Mouse (Mus musculus): ENCODE results near the gene Hmgcs2. TPM values are rescaled to one million over a fixed set of nuclear protein-coding genes. Genes with fewer than 3 reads are reported as not detected.

The Hmgcs2 gene
- polyA plus RNA-seq, 1 experiment from 2014 or later = 5.7 TPM

DNA sequence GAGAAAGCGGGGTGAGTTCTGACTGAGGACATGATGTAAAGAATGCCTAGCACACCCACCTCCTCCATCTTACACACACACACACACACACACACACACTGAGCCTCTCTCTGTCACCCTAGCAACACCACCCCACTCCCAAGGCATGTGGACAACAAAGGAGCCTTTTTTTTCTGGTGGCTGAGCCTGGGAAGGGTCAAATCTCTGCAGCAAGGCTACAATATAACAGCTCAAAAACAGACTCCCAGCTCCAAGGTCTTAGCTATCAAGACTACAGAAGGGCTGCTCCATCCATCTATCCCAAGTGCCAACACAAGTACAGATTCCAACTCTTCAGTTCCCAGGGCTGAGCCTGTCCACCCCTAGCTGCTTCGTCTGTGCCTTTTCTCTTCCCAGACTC is 39.0 kb downstream of the Hmgcs2 start:
- peaks cover 18% of the 10 kb centered on the region for H3K36me3 ChIP-seq (ENCODE audit: control insufficient read depth, insufficient read depth, low read length)
- ATAC-seq (ENCODE audit: low FRiP score) = peak; percentile 91
- WGBS = 17% methylated on average over 2 of the region's 2 CpGs

DNA sequence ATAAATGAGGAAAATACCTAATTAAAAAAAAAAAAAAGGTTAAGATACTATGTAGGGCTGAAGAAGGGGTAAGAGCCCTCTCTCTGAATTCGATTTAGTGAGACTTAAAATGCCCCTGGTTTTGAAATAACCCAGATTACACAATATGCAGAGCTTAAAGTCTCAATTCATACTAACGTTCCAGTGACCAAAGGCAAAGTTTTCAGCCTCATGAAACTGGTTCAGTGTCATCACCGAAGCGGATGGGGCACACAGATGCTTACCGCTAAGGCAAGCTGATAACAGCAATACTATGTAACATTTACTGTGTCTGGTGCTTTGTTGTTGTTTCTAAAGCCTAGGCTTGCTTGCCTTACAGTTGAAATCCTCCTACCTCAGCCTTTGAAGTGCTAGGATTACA is 42.0 kb downstream of the Hmgcs2 start:
- H3K27me3 ChIP-seq (ENCODE audit: control insufficient read depth, insufficient read depth, low read length) = no peaks in the 10 kb centered on the region
- no peak overlapping the region for H3K4me3 ChIP-seq (ENCODE audit: low read depth, low read length)
- 98% methylated on average over 5 of the region's 5 CpGs for WGBS
- H3K9me3 ChIP-seq (ENCODE audit: control insufficient read depth, low read length) = no peaks in the 10 kb centered on the region
- no peak overlapping the region for H3K4me2 ChIP-seq
- H3K27ac ChIP-seq (ENCODE audit: low read depth, low read length) = no peak overlapping the region
- ATAC-seq (ENCODE audit: low FRiP score) (no peak), DNase-seq (ENCODE audit: low spot score, missing footprints) (no peak)
- peaks cover 22% of the 10 kb centered on the region for H3K4me1 ChIP-seq (ENCODE audit: control insufficient read depth, insufficient read depth, low read length)
- H3K36me3 ChIP-seq (ENCODE audit: control insufficient read depth, insufficient read depth, low read length) = peaks cover 15% of the 10 kb centered on the region
- H3K9ac ChIP-seq (ENCODE audit: low read length) = no peak overlapping the region

More for the DNA sequence above, 39.0 kb downstream of the Hmgcs2 start:
- H3K27me3 ChIP-seq (ENCODE audit: control insufficient read depth, insufficient read depth, low read length) = no peaks in the 10 kb centered on the region
- peak; percentile 95 for DNase-seq (ENCODE audit: low spot score, missing footprints)
- no peak overlapping the region for H3K4me3 ChIP-seq (ENCODE audit: low read depth, low read length)
- H3K9me3 ChIP-seq (ENCODE audit: control insufficient read depth, low read length) = no peaks in the 10 kb centered on the region
- no peak overlapping the region for H3K9ac ChIP-seq (ENCODE audit: low read length)
- no peak overlapping the region for H3K4me2 ChIP-seq
- H3K27ac ChIP-seq (ENCODE audit: low read depth, low read length) = peak overlapping the region; percentile 90
- H3K4me1 ChIP-seq (ENCODE audit: control insufficient read depth, insufficient read depth, low read length) = peaks cover 22% of the 10 kb centered on the region

DNA sequence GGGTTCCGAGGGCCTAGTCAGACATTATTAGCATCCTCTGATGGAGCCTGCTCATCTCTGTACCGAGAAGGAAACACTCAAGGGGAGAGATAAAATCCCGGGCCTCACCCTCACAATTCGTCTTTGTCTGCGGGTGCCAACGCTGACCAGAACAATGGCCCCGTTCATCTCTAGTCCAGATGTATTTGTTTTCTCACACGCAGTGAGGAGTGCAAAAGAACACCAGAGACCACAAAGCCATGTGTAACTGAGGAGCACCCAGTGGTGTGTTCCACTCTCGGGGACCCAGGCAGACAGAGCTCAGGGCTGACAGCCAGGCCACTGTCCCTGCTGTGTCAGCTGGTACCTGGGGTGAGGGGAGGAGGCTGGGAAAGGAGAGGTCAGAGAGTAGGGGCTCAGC is 44.0 kb downstream of the Hmgcs2 start:
- no peak overlapping the region for H3K9ac ChIP-seq (ENCODE audit: low read length)
- no peak overlapping the region for H3K4me2 ChIP-seq
- no peak overlapping the region for H3K27ac ChIP-seq (ENCODE audit: low read depth, low read length)
- peaks cover 14% of the 10 kb centered on the region for H3K4me1 ChIP-seq (ENCODE audit: control insufficient read depth, insufficient read depth, low read length)
- no peaks in the 10 kb centered on the region for H3K27me3 ChIP-seq (ENCODE audit: control insufficient read depth, insufficient read depth, low read length)
- DNase-seq (ENCODE audit: low spot score, missing footprints) (no peak), ATAC-seq (ENCODE audit: low FRiP score) (peak; percentile 12; the same call in 1 of the 2 replicates)
- no peak overlapping the region for H3K4me3 ChIP-seq (ENCODE audit: low read depth, low read length)
- H3K9me3 ChIP-seq (ENCODE audit: control insufficient read depth, low read length) = no peaks in the 10 kb centered on the region
- 70% methylated on average over 9 of the region's 9 CpGs for WGBS
- peaks cover 20% of the 10 kb centered on the region for H3K36me3 ChIP-seq (ENCODE audit: control insufficient read depth, insufficient read depth, low read length)

DNA sequence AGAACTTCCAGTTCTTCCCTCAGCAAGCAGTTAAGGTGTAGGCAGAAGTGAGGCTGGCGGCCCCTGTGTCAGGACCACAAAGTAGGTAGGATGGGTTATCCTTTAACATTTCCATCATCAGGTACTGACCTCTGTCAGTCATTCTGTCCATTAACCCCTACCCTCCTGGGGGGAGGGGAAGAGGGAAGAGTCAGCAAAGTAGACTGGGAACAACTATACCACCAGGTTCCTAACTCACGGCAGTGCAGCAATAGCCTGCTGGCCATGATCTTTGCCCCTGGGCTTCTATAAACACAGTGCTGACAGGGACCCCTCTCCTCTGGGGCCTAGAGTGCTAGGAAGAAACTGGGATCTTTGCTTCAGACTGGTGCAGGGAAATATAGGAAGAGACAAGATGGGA is 53.8 kb downstream of the Hmgcs2 start:
- ATAC-seq (ENCODE audit: low FRiP score) = no peak
- Histone ChIP-seq H3K4me2 (no peak overlapping the region), H3K27me3 (ENCODE audit: control insufficient read depth, insufficient read depth, low read length) (no peaks in the 10 kb centered on the region), H3K9ac (ENCODE audit: low read length) (no peak overlapping the region), H3K4me3 (ENCODE audit: low read depth, low read length) (no peak overlapping the region), H3K4me1 (ENCODE audit: control insufficient read depth, insufficient read depth, low read length) (peaks cover 24% of the 10 kb centered on the region), H3K27ac (ENCODE audit: low read depth, low read length) (no peak overlapping the region), H3K36me3 (ENCODE audit: control insufficient read depth, insufficient read depth, low read length) (peaks cover 9% of the 10 kb centered on the region), H3K9me3 (ENCODE audit: control insufficient read depth, low read length) (no peaks in the 10 kb centered on the region)
- no peak for DNase-seq (ENCODE audit: low spot score, missing footprints)
- 79% methylated on average over 2 of the region's 2 CpGs for WGBS

GRCm38 (mm10) chr3:98335331-98335730 is 55.1 kb downstream of the Hmgcs2 start:
- H3K4me2 ChIP-seq = no peak overlapping the region

DNA sequence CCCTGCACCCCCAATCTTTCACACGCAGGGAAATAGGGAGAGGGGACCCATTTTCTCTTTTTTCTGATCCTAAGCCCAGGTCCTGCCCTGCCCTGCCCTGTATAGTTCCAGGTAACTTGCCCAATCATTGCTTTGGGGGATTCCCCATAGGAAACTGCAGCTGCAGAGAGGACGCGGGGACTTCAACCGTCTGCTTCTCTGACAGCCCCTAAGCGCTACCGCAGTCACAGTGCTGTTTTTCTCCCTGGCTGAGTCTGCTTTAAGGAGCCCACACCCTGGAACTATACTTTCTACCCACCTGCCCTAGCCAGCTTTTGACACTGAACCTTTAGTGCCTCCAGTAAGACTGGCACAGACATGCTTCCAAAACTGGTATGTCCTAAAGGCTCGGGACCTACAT is 55.7 kb downstream of the Hmgcs2 start:
- Histone ChIP-seq H3K4me2 (no peak overlapping the region), H3K4me3 (ENCODE audit: low read depth, low read length) (no peak overlapping the region), H3K4me1 (ENCODE audit: control insufficient read depth, insufficient read depth, low read length) (peaks cover 24% of the 10 kb centered on the region), H3K27me3 (ENCODE audit: control insufficient read depth, insufficient read depth, low read length) (no peaks in the 10 kb centered on the region), H3K27ac (ENCODE audit: low read depth, low read length) (no peak overlapping the region), H3K36me3 (ENCODE audit: control insufficient read depth, insufficient read depth, low read length) (peaks cover 6% of the 10 kb centered on the region), H3K9ac (ENCODE audit: low read length) (no peak overlapping the region; the same call in 1 of the 2 replicates), H3K9me3 (ENCODE audit: control insufficient read depth, low read length) (no peaks in the 10 kb centered on the region)
- DNase-seq (ENCODE audit: low spot score, missing footprints) (no peak), ATAC-seq (ENCODE audit: low FRiP score) (no peak)
- WGBS = 86% methylated on average over 7 of the region's 7 CpGs

More at GRCm38 (mm10) chr3:98335331-98335730, 55.1 kb downstream of the Hmgcs2 start:
- Histone ChIP-seq H3K9me3 (ENCODE audit: control insufficient read depth, low read length) (no peaks in the 10 kb centered on the region), H3K36me3 (ENCODE audit: control insufficient read depth, insufficient read depth, low read length) (peaks cover 6% of the 10 kb centered on the region), H3K4me1 (ENCODE audit: control insufficient read depth, insufficient read depth, low read length) (peaks cover 24% of the 10 kb centered on the region), H3K4me3 (ENCODE audit: low read depth, low read length) (no peak overlapping the region), H3K9ac (ENCODE audit: low read length) (no peak overlapping the region; the same call in 1 of the 2 replicates), H3K27me3 (ENCODE audit: control insufficient read depth, insufficient read depth, low read length) (no peaks in the 10 kb centered on the region), H3K27ac (ENCODE audit: low read depth, low read length) (no peak overlapping the region)
- DNase-seq (ENCODE audit: low spot score, missing footprints) = no peak
- ATAC-seq (ENCODE audit: low FRiP score) = no peak

- Histone ChIP-seq H3K4me2 (peak overlapping the region; percentile 90), H3K36me3 (ENCODE audit: control insufficient read depth, insufficient read depth, low read length) (peaks cover 6% of the 10 kb centered on the region; the same call in 1 of the 2 replicates), H3K27ac (ENCODE audit: low read depth, low read length) (no peak overlapping the region), H3K4me1 (ENCODE audit: control insufficient read depth, insufficient read depth, low read length) (peaks cover 24% of the 10 kb centered on the region), H3K9ac (ENCODE audit: low read length) (0 out of 2 replicates have a peak overlapping the region, but pooled peaks have one; percentile 9), H3K9me3 (ENCODE audit: control insufficient read depth, low read length) (no peaks in the 10 kb centered on the region), H3K27me3 (ENCODE audit: control insufficient read depth, insufficient read depth, low read length) (no peaks in the 10 kb centered on the region), H3K4me3 (ENCODE audit: low read depth, low read length) (no peak overlapping the region)
- DNase-seq (ENCODE audit: low spot score, missing footprints) (no peak), ATAC-seq (ENCODE audit: low FRiP score) (no peak)
- WGBS = 78% methylated on average over 22 of the region's 22 CpGs
Observed at GRCm38 (mm10) chr3:98336661-98337654, 56.7 kb downstream of the Hmgcs2 start.

DNA sequence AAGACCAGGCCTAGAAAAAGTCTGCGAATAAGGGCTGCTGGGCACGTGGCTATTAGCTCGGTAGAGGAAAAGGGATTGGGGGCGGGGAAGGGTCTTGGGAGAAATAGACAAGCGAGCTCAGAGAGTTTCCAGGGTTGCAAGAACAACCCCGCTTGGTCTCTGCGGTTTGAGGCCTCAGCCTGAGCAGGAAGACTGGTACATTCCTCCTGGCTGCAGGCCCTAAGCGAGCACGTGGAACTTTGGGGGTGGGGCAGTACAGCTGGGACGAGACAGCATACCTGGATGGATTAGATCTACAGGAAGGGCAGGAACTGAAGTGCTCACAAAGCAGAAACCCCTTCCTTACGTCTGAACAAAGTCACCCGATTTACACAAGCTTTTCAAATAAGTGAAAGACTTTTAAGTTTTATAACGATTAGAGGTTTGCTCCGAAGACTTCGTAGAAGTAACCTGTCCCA is 58.4 kb downstream of the Hmgcs2 start:
- H3K4me1 ChIP-seq (ENCODE audit: control insufficient read depth, insufficient read depth, low read length) = peaks cover 24% of the 10 kb centered on the region
- no peaks in the 10 kb centered on the region for H3K9me3 ChIP-seq (ENCODE audit: control insufficient read depth, low read length)
- peak overlapping the region; percentile 90 for H3K4me2 ChIP-seq
- no peak overlapping the region for H3K27ac ChIP-seq (ENCODE audit: low read depth, low read length)
- WGBS = 6% methylated on average over 15 of the region's 15 CpGs
- DNase-seq (ENCODE audit: low spot score, missing footprints) = peak; percentile 93
- peak; percentile 22; the same call in 1 of the 2 replicates for ATAC-seq (ENCODE audit: low FRiP score)
- peak overlapping the region; percentile 79 for H3K4me3 ChIP-seq (ENCODE audit: low read depth, low read length)
- no peaks in the 10 kb centered on the region for H3K27me3 ChIP-seq (ENCODE audit: control insufficient read depth, insufficient read depth, low read length)
- peaks cover 4% of the 10 kb centered on the region; the same call in 1 of the 2 replicates for H3K36me3 ChIP-seq (ENCODE audit: control insufficient read depth, insufficient read depth, low read length)
- peak overlapping the region; percentile 86 for H3K9ac ChIP-seq (ENCODE audit: low read length)
